Comparison of ENCODE assay signal across 11 mouse cellular contexts in the genomic region with DNA sequence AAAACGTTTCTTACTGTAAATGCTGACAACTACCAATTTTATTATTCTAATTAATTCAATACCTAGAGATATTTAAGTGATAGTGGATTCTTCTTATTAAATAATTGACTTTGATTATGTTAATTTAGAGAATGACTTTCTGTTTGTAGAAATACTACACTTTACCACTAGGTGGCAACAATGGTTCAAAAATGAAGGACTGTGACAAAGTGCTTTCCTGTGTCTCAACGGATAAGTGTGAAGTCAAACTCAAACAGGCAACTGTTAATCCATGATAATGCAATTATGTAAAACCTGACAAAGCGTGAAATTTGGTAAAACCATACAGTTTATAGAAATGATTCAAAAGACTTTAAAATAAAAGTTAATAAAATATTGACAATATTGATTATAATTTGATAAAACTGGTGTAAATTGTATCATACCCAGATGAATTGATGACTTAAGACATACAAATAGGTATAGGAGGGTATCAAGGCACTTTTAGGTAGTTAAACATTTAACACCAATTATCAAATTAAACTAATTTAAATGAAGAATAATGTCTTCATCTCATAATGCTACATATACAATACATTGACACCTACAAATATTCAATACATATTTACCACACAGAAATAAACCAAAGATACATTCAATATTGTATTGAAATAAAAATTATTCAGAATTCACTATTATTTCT.
DNase-seq lines count a peak whose midpoint lies in the region; ATAC-seq and TF ChIP-seq lines count a peak whose summit lies in the region.
"Had no signal": no experiment of that assay in that cellular context is flagged by ENCODE, and none has a peak within 500 bp of the region (broad histone marks: within the 10 kb centered on the region; RNA-seq: fewer than 3 reads in every experiment).

No protein-coding gene starts in this region.

- ATAC-seq in hindbrain, embryonic 16.5 days = peak; percentile 79; the same call in 1 of the 2 replicates

- DNase-seq in cerebellum, adult 2 months = peak in 1 of 2 experiments; percentile 37
- no peak for DNase-seq in cerebellum, postnatal 25 days
- no peak for DNase-seq in lung, adult 2 months
- DNase-seq in lung, postnatal 14 days = no peak
- DNase-seq in splenic B cell, adult 2 months (ENCODE audit: low read depth, low spot score) = peak; percentile 53
- DNase-seq in natural killer cell, adult 2 months (ENCODE audit: low spot score in 2 of 2) = no peak
- DNase-seq in left cerebral cortex, adult 8-10 months (ENCODE audit: low spot score in 2 of 2) = no peak
- DNase-seq: B cell, adult 2 months had no signal

- H3K36me3 ChIP-seq in hindbrain, embryonic 16.5 days (ENCODE audit: control insufficient read depth, insufficient read depth, low read length) = no peaks in the 10 kb centered on the region
- H3K36me3 ChIP-seq in splenic B cell, adult 2 months (ENCODE audit: control insufficient read depth, insufficient read depth, low read length, poor library complexity, severe bottlenecking) = no peaks in the 10 kb centered on the region
- H3K36me3 ChIP-seq: lung, embryonic 15.5 days had no signal

- WGBS in cerebellum, adult 2 months = 1% methylated on average over 3 of the region's 3 CpGs
- WGBS in lung, adult 2 months = 4% methylated on average over 3 of the region's 3 CpGs
- WGBS in hindbrain, embryonic 16.5 days = 3% methylated on average over 3 of the region's 3 CpGs

- H3K4me1 ChIP-seq in cerebellum, adult 2 months (ENCODE audit: control insufficient read depth, insufficient read depth, low read length) = no peaks in the 10 kb centered on the region
- H3K4me1 ChIP-seq in lung, adult 2 months (ENCODE audit: control insufficient read depth, insufficient read depth, low read length) = no peaks in the 10 kb centered on the region
- H3K4me1 ChIP-seq in hindbrain, embryonic 16.5 days (ENCODE audit: control insufficient read depth, insufficient read depth, low read depth, low read length) = no peaks in the 10 kb centered on the region
- H3K4me1 ChIP-seq: lung, embryonic 15.5 days had no signal

- no peaks in the 10 kb centered on the region for H3K9me3 ChIP-seq in hindbrain, embryonic 16.5 days (ENCODE audit: control insufficient read depth, low read length)
- H3K9me3 ChIP-seq: lung, embryonic 15.5 days had no signal

- TF ChIP-seq POLR2A in cerebellum, adult 2 months (IDR thresholded peaks at IDR 0.05; ENCODE audit: borderline replicate concordance, insufficient read depth, low read length) = no peak
- no peak for TF ChIP-seq POLR2A in lung, adult 2 months (IDR thresholded peaks at IDR 0.05; ENCODE audit: borderline replicate concordance, extremely low read depth, low read depth, low read length)

- H3K27me3 ChIP-seq in cerebellum, adult 2 months (ENCODE audit: control insufficient read depth, insufficient read depth, low read length) = no peaks in the 10 kb centered on the region
- no peaks in the 10 kb centered on the region for H3K27me3 ChIP-seq in hindbrain, embryonic 16.5 days (replicated peaks; ENCODE audit: control insufficient read depth, insufficient read depth, low read length)
- no peaks in the 10 kb centered on the region for H3K27me3 ChIP-seq in splenic B cell, adult 2 months (ENCODE audit: control insufficient read depth, insufficient read depth, low read length, poor library complexity, severe bottlenecking)
- H3K27me3 ChIP-seq: lung, embryonic 15.5 days had no signal

- no peak overlapping the region for H3K9ac ChIP-seq in hindbrain, embryonic 16.5 days (ENCODE audit: low read depth, low read length)
- H3K9ac ChIP-seq: lung, embryonic 15.5 days had no signal

- H3K4me3 ChIP-seq in cerebellum, adult 2 months (replicated peaks; ENCODE audit: insufficient read depth, low read depth, low read length) = no peak overlapping the region
- no peak overlapping the region for H3K4me3 ChIP-seq in lung, adult 2 months (replicated peaks; ENCODE audit: extremely low read depth, low read depth, low read length)
- no peak overlapping the region for H3K4me3 ChIP-seq in hindbrain, embryonic 16.5 days (ENCODE audit: low read length)
- H3K4me3 ChIP-seq: erythroblast, embryonic 14.5 days; lung, embryonic 15.5 days had no signal

- no peak overlapping the region for H3K4me2 ChIP-seq in hindbrain, embryonic 16.5 days (ENCODE audit: low read length)
- H3K4me2 ChIP-seq: lung, embryonic 15.5 days had no signal

- no peak overlapping the region for H3K27ac ChIP-seq in cerebellum, adult 2 months (ENCODE audit: insufficient read depth, low read length)
- H3K27ac ChIP-seq in hindbrain, embryonic 16.5 days (ENCODE audit: low read depth, low read length) = no peak overlapping the region
- H3K27ac ChIP-seq: lung, embryonic 15.5 days had no signal

- TF ChIP-seq CTCF in cerebellum, adult 2 months (IDR thresholded peaks at IDR 0.05; ENCODE audit: borderline replicate concordance, insufficient read depth, low read depth, low read length) = peak; percentile 29; the same call in 1 of the 2 replicates
- peak; percentile 15; the same call in 1 of the 2 replicates for TF ChIP-seq CTCF in lung, adult 2 months (IDR thresholded peaks at IDR 0.05; ENCODE audit: insufficient read depth, low read length)
